Mouse (Mus musculus): ENCODE measurements around the gene Uba2. TPM values are rescaled to one million over a fixed set of nuclear protein-coding genes. Genes with fewer than 3 reads are reported as not detected.

Uba2 gene
- total RNA-seq, 2 experiments from 2014 or later: 77.6 to 77.7 TPM

Other genes starting within 250 kb of the Uba2 start
- not detected for gene Scgb2b26, start 224.6 kb downstream of the Uba2 start, total RNA-seq (2021)
- gene Scgb2b27, start 155.7 kb downstream of the Uba2 start, total RNA-seq (2021): not detected
- gene Scgb1b27, start 148.1 kb downstream of the Uba2 start, total RNA-seq (2021): not detected
- gene Scgb1b30, start 74.2 kb downstream of the Uba2 start, total RNA-seq (2021): not detected
- gene Wtip, start 36.3 kb downstream of the Uba2 start, total RNA-seq (2021): 10 to 100 TPM; 25.3 to 30.2 TPM
- gene Pdcd2l, start 27.1 kb upstream of the Uba2 start, total RNA-seq (2021): 10 to 100 TPM; 23.2 TPM
- 100 to 1,000 TPM; 373 to 446 TPM for gene Gpi1, start 60.7 kb upstream of the Uba2 start, total RNA-seq (2021)
- not detected for gene Gm6096, start 81.4 kb upstream of the Uba2 start, total RNA-seq (2021)
- 100 to 1,000 TPM in 1 of 2 experiments, 10 to 100 TPM in 1; 89.4 to 114 TPM for gene 4931406P16Rik, start 144.0 kb upstream of the Uba2 start, total RNA-seq (2021)
- gene Lsm14a, start 223.7 kb upstream of the Uba2 start, total RNA-seq (2021): 100 to 1,000 TPM; 108 to 110 TPM